Mouse (Mus musculus) left cerebral cortex, postnatal 10 days (tissue): ENCODE results near the gene Wwox. TPM values are rescaled to one million over a fixed set of nuclear protein-coding genes. Genes with fewer than 3 reads are reported as not detected.

Experiments
- DNase-seq, 2 experiments: peaks; one replicate each; pipeline ENCODE4 v3.0.0; 2021 to 2022; ENCODE audit warnings: low spot score in 2 of 2, mixed read lengths in 1 of 2; ENCODE audit errors: extremely low spot score in 1 of 2
- intact Hi-C: fragments of 180-260 bp; cut with DNase I; formaldehyde crosslinking; loops from one replicate; pipeline ENCODE4 v1.15.1; 2025
- total RNA-seq, 2 experiments: library from RNA; stranded (reverse); gene quantifications; 2 replicates each; pipeline ENCODE4 v1.2.3; 2021

Wwox gene
- total RNA-seq, 2 experiments from 2014 or later, result 12.5 to 13.4 TPM

DNA sequence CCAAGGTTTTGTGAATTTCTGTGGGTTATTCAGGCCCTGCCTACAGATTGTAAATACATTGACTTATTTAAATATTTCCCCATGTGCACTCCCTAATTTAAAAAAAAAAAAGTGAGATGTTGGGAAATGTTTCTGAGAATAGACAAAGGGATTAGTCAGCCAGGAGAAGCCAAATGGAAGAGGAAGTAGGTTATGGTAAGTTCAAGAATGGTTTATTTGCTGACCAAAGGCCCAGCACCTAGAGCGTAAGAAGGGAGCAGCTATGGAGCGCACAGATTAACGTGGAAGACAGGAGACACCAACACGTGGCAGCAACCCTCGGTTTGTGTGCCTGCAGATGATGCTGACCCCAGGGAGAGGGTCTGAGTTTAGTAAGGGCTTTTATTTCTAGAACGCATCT, 871.5 kb downstream of the Wwox start:
- intact Hi-C loops, result no loop called here
- DNase-seq, result no peak

DNA sequence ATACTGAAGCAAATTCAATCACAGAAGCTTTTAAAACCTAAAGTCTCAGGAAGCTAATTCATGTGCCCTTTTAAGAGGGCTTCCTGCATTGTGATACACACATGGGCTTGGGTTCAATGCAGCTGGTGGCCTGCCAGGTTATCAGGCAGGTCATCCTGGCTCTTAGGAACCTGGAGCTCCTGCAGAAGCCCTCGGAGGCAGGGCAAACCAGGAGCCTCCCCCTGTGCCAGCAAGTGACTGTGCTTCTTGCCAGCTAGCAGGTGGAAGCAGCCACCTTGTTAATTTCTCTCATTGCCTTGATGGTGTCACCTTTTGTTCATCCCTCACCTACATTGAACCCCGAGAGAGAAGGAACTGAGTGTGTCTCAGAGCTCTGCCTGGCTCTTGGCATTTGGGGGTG, 872.9 kb downstream of the Wwox start:
- DNase-seq, result no peak
- intact Hi-C loops, result no loop called here

DNA sequence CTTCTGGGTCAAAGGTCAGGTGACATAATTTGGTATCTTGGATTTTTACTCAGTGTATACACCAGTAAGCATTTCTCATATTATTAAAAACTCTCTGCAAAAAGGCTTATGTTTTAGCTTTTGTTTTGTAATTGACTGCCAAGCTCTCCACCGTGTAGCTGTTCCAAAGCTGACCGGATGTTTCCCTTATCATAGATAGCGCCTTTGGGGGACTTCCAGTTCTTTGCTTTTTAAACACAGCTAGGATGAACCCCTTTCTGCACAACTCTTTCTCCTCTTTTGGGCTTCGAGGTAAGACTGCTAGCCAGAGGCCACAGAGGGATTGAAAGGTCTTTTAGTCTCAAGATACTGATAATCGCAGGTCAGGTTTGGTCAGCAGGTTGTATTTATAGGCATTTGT, 883.0 kb downstream of the Wwox start:
- intact Hi-C loops, result no loop called here
- DNase-seq, result no peak

DNA sequence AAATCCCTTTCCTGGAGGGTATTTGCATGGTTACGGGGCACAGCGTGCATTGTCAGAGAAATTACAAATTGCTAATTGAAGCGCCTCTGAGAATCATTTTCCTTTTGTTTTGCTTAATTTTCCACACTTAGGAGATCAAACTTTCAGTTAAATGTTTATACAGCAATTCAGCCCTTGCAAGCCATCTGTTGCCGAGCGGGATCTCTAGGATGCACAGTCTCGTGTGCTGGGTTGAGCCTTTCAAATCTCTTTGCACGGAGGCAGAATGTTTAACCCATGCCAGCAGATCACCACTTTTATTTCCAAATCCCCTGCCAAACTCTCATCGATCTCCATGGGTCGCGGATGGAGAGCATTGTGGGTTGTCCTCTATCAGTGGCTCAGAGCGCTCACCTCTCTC, 891.2 kb downstream of the Wwox start:
- DNase-seq, result no peak
- intact Hi-C loops, result no loop called here

DNA sequence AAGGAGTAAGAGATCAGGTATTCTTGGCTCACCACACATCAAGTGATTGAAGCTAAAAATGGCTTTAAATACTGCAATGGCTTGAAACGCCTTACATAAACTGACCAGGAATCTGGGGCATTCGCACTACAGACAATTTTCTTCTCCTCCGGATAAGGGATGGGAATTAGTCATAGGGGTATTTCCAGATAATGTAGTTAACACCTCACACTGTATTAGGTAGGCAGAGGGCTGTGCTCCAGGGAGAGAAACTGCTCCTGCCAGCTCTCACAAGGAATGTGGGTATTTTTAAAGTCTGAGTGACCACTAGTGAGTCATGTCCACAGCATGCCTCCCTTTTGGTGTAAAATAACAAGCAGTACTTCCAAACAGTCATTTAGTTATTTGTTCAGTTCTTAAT, 894.5 kb downstream of the Wwox start:
- intact Hi-C loops, result no loop called here
- no peak for DNase-seq

DNA sequence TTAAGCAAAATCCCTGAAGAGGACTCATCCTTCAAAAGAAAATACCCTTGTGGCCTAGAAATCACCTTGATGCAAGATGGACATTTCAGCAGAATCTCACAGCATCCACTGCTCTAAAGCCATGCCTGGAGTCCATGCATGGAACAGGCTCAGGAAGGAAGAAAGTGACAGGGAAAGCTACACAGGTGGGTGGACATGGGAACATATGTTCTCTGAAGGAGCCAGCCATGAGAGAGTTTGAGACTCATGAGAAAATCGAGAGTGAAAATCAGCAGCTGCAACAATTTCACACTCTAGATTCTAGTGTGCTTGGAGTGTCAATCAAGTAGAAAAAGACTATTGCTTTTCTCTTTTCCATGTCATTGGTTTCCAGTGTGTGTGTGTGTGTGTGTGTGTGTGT, 896.9 kb downstream of the Wwox start:
- no peak for DNase-seq
- intact Hi-C loops, result no loop called here

DNA sequence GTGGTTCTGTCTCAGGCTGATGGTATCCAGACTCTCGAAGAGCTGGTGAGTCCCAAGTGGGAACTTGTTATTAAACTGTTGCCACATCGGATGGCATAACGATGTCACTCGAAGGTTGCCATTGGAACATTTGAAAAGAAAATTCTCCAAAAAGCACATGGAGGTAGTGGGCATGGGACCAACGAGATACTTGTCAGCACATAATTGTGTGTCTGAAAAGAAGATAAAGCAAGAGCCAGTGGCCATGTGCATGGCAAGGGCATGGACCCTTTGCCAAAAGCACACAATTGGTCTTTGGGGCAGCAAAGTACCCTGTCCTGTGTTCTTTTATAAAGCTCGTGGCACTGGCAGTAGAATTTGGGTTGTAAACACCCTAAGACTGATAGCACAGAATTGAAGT, 909.2 kb downstream of the Wwox start:
- no peak for DNase-seq
- intact Hi-C loops, result no loop called here

DNA sequence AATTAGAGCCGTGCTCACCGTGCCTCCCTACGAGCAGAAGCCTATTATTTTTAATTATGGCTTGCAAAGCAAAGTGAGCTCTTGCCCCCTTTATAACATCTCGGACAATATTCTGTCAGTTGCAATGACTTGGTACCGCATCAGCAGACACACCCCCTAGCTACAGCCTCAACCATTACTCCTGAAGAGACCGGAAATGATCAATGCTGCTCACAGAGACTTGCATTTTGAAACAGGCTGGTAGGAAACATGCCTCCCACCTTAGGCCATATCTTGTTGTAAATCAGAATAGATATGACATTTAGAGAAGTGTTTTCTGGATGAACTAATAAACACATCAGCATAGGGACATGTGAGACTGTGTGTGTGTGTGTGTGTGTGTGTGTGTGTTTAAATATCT, 911.3 kb downstream of the Wwox start:
- DNase-seq, result no peak
- intact Hi-C loops, result no loop called here

DNA sequence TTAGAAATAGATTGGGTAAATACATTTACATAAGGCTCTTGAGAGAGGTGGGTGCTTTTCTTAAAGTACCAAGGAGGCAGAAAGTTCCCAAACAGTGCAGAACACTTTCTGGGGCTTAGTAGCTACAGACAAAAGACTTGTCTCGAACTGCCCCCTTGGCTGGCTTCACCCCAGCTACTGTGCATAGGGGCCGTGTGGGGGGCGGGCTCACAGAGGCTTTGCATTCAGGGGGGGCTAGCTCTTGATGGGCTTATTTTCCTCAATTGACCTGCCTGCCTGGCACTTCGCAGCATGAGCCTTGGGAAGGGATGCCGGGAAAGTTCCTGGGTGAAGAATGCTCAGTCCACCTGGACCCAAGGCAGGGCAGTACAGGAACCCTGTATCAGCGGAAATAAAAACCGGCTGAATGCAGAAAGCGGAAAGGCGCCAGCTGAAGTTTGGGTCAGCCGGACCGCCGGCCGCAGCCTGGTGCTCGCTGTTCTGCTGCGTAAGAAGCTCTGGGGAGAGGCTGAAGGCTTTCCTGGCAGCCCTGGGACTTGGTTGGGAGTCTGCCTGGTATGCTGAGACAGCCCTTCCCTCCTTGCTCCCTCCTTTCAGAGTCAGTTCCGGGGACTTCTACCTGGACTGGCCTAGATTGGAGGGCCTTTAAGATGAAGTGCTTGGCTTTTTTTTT, 918.3 kb downstream of the Wwox start:
- intact Hi-C loops, result no loop called here
- DNase-seq, result no peak

DNA sequence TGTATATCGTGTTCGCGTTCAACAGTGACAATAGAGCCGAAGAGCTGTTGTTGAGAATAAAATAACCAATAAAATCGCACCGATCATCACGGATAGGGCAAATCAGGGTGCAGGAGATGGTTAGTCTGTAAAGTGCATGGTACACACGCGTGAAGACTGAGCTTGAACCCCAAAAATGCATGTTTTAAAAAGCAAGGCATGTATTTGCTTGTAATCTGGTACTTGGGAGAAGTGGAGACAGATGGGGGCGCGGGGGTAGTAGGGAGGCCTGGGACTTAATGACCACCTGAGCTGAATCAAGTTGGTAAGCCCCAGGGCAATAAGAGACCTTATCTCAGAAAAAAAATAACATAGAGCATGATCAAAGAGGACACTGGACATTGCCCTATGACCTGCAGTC, 919.0 kb downstream of the Wwox start:
- no peak for DNase-seq
- intact Hi-C loops, result no loop called here

DNA sequence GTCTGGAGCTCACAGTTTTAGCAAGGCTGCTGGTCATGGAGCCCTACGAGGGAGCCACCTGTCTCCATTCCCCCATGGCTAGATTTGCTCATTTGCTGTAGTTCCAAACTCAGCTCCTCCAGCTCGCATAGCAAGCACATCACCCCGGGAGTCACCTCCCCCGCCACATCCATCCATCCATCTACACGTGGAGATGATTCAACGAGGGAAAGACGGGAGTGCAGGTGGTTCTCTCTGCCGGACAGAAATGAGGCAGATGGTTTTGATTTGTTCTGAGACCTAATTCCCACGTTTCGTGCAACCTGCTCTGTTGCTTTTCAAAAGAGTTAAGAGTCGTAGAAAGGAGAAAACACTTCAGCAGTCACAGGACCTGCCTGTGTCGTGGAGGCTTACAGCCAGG, 920.2 kb downstream of the Wwox start:
- intact Hi-C loops, result no loop called here
- DNase-seq, result no peak

DNA sequence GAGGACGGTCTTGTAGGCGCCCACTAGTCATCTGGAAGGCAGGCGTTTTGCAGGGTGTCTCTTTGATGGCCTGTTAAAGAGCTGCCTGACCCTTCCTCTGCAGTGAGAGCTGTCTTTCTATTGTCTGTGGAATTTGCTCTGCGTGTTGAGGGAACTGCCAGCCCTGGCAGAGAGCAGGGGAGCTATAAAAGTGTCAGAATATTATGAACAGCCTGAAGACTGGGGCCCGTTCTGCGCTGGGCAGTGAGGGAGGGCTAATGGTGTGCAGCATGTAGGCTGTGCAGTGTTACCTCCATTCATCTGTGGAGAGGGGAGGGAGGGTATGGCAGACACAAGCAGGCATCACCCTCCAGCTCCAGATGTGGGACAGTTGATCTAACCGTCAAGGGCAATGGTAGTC, 923.1 kb downstream of the Wwox start:
- intact Hi-C loops, result no loop called here
- DNase-seq, result no peak

DNA sequence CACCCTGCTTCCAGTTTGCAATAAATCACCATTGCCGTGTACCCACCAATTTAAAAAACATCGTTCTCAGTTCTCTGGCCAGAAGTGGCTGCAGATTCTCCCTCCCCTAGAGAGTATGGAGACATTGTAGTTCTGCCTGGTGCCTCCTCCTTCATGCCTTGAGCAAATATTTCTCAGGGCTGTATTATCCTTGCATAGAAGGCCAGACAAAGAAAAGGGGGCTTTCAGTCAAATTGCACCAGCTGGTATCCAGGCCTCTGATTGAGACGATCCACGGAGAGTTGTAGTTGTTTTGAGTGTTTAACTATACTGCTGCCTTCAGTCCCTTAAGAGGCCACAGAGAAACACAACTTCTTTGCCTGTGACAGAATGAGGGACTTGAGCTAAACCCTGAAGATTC, 935.5 kb downstream of the Wwox start:
- DNase-seq, result no peak
- intact Hi-C loops, result no loop called here

DNA sequence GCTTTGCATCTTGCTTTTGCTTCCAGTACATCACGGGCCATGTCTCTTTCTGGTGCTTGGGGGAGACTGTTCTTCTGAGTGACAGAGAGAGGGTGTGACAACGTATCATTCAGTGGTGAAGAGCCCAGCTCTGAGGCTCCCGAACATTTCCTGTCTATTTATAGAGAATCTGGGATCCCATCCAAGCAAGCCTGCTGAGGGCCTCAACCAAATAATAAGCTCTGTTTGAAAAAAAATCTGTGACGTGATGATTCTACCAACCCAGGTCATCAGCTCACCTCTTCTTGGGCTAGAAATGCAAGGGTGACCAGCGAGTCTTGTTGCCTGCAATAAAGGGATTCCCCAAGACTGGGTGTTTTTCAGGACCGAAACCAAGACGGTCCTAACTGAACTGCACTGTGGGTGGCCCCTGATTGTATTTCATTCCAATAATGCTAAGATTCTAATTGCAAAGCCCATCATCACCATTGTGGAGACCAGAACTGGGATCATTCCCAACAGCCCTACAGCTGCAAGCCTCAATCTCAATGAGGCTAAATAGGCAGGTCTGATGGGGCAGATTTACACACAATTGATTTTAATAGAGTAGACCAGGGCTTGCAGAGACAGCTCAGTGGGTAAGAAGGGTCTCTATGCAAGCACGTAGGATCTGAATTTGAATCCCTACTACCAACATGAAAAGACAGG, 936.0 kb downstream of the Wwox start:
- intact Hi-C loops, result no loop called here
- DNase-seq, result peak in 1 of 2 experiments; percentile 11

DNA sequence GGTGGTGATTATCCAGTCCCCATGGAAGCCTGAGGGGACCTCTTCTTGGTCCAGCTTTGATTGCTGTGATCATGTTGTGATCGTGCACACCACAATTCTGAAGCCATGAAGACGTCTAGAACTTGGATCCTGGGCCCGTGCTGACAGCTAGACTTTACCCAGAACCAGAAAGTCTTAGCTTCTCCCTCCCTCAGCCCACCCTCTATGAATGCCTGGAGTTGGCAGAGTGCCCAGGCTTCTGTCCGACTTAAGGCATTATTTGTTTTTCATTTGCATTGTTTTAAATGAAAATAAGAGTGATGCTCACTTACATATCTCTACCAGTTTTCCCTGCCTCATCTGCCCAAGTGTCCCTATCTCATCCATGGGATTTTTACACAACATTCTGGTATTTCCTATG, 937.9 kb downstream of the Wwox start:
- intact Hi-C loops, result no loop called here
- no peak for DNase-seq

DNA sequence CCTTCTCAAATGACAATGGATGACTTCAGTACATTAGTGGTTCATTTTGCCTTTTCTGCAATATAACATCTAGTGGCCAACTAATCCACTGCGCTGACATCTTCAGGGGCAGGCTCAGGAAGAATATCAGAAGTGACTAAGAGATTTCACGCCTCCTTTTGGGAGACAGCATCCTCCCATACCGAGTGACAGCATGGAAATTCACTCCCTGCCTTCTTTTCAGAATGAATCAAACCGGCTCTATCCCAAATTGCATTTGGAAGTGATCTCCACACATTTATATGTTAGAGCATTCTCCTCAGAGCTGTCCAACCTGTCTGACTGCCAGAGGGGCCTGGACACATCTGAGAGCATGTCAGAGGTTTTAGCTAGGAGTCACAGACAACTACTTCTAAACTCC, 940.6 kb downstream of the Wwox start:
- intact Hi-C loops, result no loop called here
- no peak for DNase-seq

DNA sequence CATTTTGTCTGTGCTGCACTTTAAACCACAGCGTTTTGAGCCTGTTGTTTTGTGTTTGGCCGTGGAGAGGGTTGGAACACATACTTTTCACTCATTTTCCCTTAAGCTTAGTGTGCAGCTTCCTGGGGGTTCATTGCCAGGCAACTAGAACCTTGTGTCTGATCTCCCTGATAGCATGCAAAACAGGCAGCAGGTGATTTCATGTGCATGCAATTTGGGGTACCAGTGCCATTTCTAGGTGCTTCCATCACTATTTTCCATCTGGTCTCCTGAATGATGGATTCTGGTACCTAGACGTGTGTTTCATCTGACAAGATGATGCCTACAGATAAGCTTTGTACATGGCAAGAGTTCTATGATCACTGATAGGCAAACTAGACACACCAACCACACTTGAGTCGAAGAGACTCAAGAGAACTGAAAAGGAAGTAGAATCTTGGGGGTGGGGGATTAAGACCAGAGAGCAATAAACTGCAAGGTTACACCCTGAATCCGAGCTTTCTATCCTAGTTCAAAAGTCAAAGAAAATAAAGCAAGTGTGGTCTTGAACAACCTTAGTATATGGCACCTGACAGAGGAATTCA, 951.6 kb downstream of the Wwox start:
- intact Hi-C loops, result no loop called here
- DNase-seq, result no peak

DNA sequence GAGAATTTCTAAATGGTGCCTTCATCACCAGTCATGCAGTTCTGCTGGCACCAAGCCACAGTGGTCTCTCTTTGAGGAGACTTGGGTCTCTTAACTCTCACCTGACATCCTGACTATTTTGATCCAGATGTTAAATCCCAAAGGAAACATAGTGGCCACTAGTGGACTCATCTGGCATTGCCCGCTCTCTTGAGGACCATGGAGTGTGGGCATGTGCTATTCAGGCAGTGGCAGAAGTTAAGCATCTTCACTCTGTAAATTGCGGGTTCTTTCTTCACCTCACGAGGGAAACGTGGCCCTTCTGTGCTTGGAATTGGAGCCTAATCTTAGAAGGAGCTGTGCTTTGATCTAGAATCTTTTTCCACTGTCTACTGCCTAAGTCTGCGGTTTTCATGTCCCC, 956.4 kb downstream of the Wwox start:
- DNase-seq, result no peak
- intact Hi-C loops, result no loop called here

DNA sequence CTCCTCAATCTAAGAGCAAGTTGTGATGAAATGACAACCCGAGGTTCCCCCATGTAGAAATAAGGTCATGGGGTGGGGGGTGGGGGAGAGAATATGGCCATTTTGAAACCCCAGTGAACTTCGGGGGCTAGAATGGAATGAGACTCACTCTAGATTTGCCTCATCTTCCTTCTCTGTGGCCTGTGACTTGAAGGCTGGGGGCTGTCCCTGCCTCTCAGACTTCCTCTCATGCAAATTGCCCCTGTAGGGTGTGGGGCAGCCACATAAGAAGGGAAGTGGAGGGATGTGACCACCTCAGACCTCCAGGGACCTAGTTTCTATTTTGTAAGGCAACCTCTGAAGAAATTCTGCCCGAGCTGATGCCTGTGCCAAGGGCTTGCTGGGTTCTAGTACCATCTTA, 958.5 kb downstream of the Wwox start:
- intact Hi-C loops, result no loop called here

DNA sequence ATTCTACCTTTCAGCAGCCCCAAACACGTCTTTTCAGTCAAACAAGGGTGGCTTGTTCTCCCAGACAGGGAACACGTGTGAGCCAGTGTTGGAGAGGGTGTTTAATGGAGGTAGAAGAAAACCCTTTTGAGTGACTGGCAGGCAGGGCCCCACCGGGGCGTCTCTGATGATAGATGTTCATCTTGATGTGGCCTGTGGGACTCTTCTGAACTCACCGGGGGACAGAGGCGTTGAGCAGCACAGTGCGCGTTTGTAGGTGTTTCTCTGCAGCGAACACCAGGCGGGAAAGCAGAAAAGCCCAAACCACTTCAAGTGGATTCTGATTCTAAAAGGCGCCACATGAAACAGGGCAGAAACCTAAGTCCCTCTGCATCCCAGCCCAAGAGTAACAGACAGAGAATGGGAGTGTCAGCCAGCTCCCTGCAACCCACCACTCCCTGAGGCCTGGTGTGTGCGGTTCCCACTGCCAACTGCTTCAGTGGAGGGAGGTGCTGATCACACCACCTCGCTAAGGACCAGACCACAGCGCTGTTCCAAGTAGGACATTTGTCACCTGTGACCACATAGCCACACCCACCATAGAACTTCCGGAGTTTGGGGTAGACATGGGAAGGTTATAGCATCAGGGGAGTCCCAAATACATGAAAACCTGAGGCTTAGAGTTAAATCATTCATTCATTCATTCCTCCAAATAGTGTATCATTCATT, 960.7 kb downstream of the Wwox start:
- intact Hi-C loops, result no loop called here
- no peak for DNase-seq

More for the DNA sequence above, 958.5 kb downstream of the Wwox start:
- no peak for DNase-seq
